Mouse (Mus musculus): ENCODE data around the gene Il6st. TPM values are rescaled to one million over a fixed set of nuclear protein-coding genes. Genes with fewer than 3 reads are reported as not detected.

Il6st gene
- total RNA-seq, 2 experiments from 2014 or later: 82.2 to 89.1 TPM

GRCm38 (mm10) chr13:112439917-112440361 lies 23.9 kb upstream of the Il6st start:
- intact Hi-C loops (cut with DNase I): no loop called here
- DNase-seq (ENCODE audit: low spot score in 2 of 2): peak; percentile 45 to 49

GRCm38 (mm10) chr13:112440668-112441067 lies 23.2 kb upstream of the Il6st start:
- no peak for DNase-seq (ENCODE audit: low spot score in 2 of 2)
- intact Hi-C loops (cut with DNase I): no loop called here

- intact Hi-C loops (cut with DNase I): no loop called here
Observed at GRCm38 (mm10) chr13:112442867-112443529, 20.9 kb upstream of the Il6st start.

GRCm38 (mm10) chr13:112447108-112447665 lies 16.7 kb upstream of the Il6st start:
- intact Hi-C loops (cut with DNase I): no loop called here
- DNase-seq (ENCODE audit: low spot score in 2 of 2): no peak

More at GRCm38 (mm10) chr13:112442867-112443529, 20.9 kb upstream of the Il6st start:
- DNase-seq (ENCODE audit: low spot score in 2 of 2): no peak

GRCm38 (mm10) chr13:112450210-112450609 lies 13.7 kb upstream of the Il6st start:
- intact Hi-C loops (cut with DNase I): no loop called here
- no peak for DNase-seq (ENCODE audit: low spot score in 2 of 2)

- DNase-seq (ENCODE audit: low spot score in 2 of 2): no peak
- intact Hi-C loops (cut with DNase I): no loop called here
Observed at GRCm38 (mm10) chr13:112457366-112457765, 6.5 kb upstream of the Il6st start.

- DNase-seq (ENCODE audit: low spot score in 2 of 2): no peak
- intact Hi-C loops (cut with DNase I): no loop called here
Observed at GRCm38 (mm10) chr13:112458016-112458415, 5.9 kb upstream of the Il6st start.

GRCm38 (mm10) chr13:112458435-112459018 lies 5.3 kb upstream of the Il6st start:
- intact Hi-C loops (cut with DNase I): no loop called here
- no peak for DNase-seq (ENCODE audit: low spot score in 2 of 2)

- no peak for DNase-seq (ENCODE audit: low spot score in 2 of 2)
- intact Hi-C loops (cut with DNase I): loop anchor here (5.0 kb wide), 1 partner anchor 153 kb away; no protein-coding TSS in a partner anchor
Observed at GRCm38 (mm10) chr13:112459956-112460355, 3.9 kb upstream of the Il6st start.

- DNase-seq (ENCODE audit: low spot score in 2 of 2): no peak
- intact Hi-C loops (cut with DNase I): loop anchor here (5.0 kb wide), 1 partner anchor 155 kb away; no protein-coding TSS in a partner anchor
Observed at GRCm38 (mm10) chr13:112462411-112462987, 1.4 kb upstream of the Il6st start.

GRCm38 (mm10) chr13:112463337-112463802 lies 500 bp upstream of the Il6st start:
- intact Hi-C loops (cut with DNase I): loop anchor here (5.0 kb wide), 1 partner anchor 156 kb away; no protein-coding TSS in a partner anchor
- DNase-seq (ENCODE audit: low spot score in 2 of 2): no peak

GRCm38 (mm10) chr13:112464626-112465287 lies 887 bp downstream of the Il6st start:
- intact Hi-C loops (cut with DNase I): loop anchor here (5.0 kb wide), 1 partner anchor 157 kb away; no protein-coding TSS in a partner anchor
- no peak for DNase-seq (ENCODE audit: low spot score in 2 of 2)

GRCm38 (mm10) chr13:112465585-112465984 lies 1.7 kb downstream of the Il6st start:
- DNase-seq (ENCODE audit: low spot score in 2 of 2): no peak
- intact Hi-C loops (cut with DNase I): no loop called here

GRCm38 (mm10) chr13:112466136-112466945 lies 2.5 kb downstream of the Il6st start:
- DNase-seq (ENCODE audit: low spot score in 2 of 2): no peak
- intact Hi-C loops (cut with DNase I): no loop called here

- intact Hi-C loops (cut with DNase I): no loop called here
Observed at GRCm38 (mm10) chr13:112466946-112467255, 3.0 kb downstream of the Il6st start.

GRCm38 (mm10) chr13:112467384-112467783 lies 3.5 kb downstream of the Il6st start:
- DNase-seq (ENCODE audit: low spot score in 2 of 2): no peak
- intact Hi-C loops (cut with DNase I): no loop called here

More at GRCm38 (mm10) chr13:112466946-112467255, 3.0 kb downstream of the Il6st start:
- DNase-seq (ENCODE audit: low spot score in 2 of 2): no peak

GRCm38 (mm10) chr13:112469491-112469890 lies 5.6 kb downstream of the Il6st start:
- no peak for DNase-seq (ENCODE audit: low spot score in 2 of 2)
- intact Hi-C loops (cut with DNase I): no loop called here

- DNase-seq (ENCODE audit: low spot score in 2 of 2): no peak
- intact Hi-C loops (cut with DNase I): no loop called here
Observed at GRCm38 (mm10) chr13:112471201-112471600, 7.3 kb downstream of the Il6st start.

Measured in left cerebral cortex, postnatal 14 days (tissue).